ENCODE assay signal across 12 mouse cellular contexts in the genomic region with DNA sequence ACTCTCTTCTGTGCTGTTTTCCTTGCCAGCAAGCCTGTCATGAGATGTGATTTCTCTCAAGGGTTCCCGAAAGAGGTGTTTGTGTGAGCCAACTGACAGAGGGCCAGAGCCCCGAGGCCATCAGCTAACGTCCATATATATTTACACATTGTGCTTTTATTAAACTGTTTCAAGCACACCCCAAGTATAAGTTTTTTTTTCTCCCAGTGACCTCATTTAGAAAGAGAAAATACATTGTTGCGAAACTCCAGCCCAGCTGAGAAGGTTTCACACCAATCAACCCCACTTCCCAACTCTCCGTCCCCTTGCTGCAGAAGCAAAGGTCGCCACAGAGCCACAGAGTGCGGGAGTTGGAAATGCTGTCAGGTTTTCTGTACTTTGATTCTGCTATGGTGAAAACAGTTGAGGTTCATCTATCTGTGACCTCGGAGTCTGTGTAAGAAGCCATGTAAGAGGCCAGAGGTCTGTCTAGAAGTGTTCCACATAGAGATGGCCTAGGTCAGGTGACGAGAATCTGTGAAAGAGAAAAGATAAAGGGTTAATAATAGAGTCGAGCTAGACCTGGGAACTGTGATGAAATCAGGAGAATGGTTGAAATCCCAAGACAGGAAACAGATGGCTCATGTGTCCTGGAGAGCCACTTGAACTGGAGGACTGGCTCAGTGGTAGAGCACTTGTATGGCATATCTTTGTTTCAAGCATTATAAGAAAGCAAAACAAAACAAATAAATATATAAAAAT.
A peak's percentile ranks its signal among the peaks of the same experiment; 100 is the strongest.
DNase-seq lines count a peak whose midpoint lies in the region; ATAC-seq lines count a peak whose summit lies in the region.
"Had no signal": no experiment of that assay in that cellular context is flagged by ENCODE, and none has a peak within 500 bp of the region (broad histone marks: within the 10 kb centered on the region; RNA-seq: fewer than 3 reads in every experiment).

No protein-coding gene starts in this region.

- no peak overlapping the region for H3K9ac ChIP-seq in intestine, embryonic 15.5 days
- H3K9ac ChIP-seq: hindbrain, embryonic 15.5 days; limb, embryonic 12.5 days had no signal

- no peak overlapping the region for H3K4me3 ChIP-seq in intestine, embryonic 15.5 days (replicated peaks)
- H3K4me3 ChIP-seq: hindbrain, embryonic 15.5 days; limb, embryonic 12.5 days had no signal

- peaks cover 7% of the 10 kb centered on the region; the same call in 1 of the 2 replicates for H3K4me1 ChIP-seq in intestine, embryonic 15.5 days (replicated peaks)
- H3K4me1 ChIP-seq: hindbrain, embryonic 15.5 days; limb, embryonic 12.5 days had no signal

- peak; percentile 65 for ATAC-seq in intestine, embryonic 15.5 days

- H3K27ac ChIP-seq in intestine, embryonic 15.5 days: no peak overlapping the region
- H3K27ac ChIP-seq: hindbrain, embryonic 15.5 days; limb, embryonic 12.5 days had no signal

- H3K9me3 ChIP-seq in intestine, embryonic 15.5 days: no peaks in the 10 kb centered on the region
- H3K9me3 ChIP-seq: hindbrain, embryonic 15.5 days; limb, embryonic 12.5 days had no signal

- 0 out of 2 replicates have a peak overlapping the region, but pooled peaks have one; percentile 11 for H3K4me2 ChIP-seq in intestine, embryonic 15.5 days (replicated peaks)
- H3K4me2 ChIP-seq: hindbrain, embryonic 15.5 days; limb, embryonic 12.5 days had no signal

- H3K27me3 ChIP-seq in intestine, embryonic 15.5 days (replicated peaks): no peaks in the 10 kb centered on the region
- H3K27me3 ChIP-seq: hindbrain, embryonic 15.5 days; limb, embryonic 12.5 days had no signal

- DNase-seq in gastrocnemius, adult 18-20 months (ENCODE audit: low spot score): peak; percentile 8
- no peak for DNase-seq in gastrocnemius, adult 8-10 months (ENCODE audit: low spot score in 2 of 2)
- DNase-seq in gastrocnemius, postnatal 10 days: peak; percentile 5
- peak; percentile 16 for DNase-seq in lung, postnatal 25 days (ENCODE audit: low spot score)
- DNase-seq in thymus, postnatal 36 days: no peak
- no peak for DNase-seq in cerebellum, postnatal 36 days
- DNase-seq in urinary bladder, postnatal 4 days (ENCODE audit: low spot score in 2 of 2): no peak
- DNase-seq: adrenal gland, adult 8-10 months; thymus, adult 2 months had no signal

- no peaks in the 10 kb centered on the region for H3K36me3 ChIP-seq in intestine, embryonic 15.5 days
- H3K36me3 ChIP-seq: hindbrain, embryonic 15.5 days; limb, embryonic 12.5 days had no signal

- 57% methylated on average over 10 of the region's 10 CpGs for WGBS in intestine, embryonic 15.5 days

Comparison
In these comparisons a context has a peak if more than half of its experiments do, and no peak if none do; other contexts are left out.
1. DNase-seq: peak in gastrocnemius, adult 18-20 months (single experiment), gastrocnemius, postnatal 10 days (single experiment) and lung, postnatal 25 days (single experiment); none in gastrocnemius, adult 8-10 months (0 of 2), thymus, postnatal 36 days (0 of 2), cerebellum, postnatal 36 days (0 of 2) and urinary bladder, postnatal 4 days (0 of 2).